Mouse (Mus musculus) spleen, embryonic (tissue): Measurements from ENCODE around the gene Fam24a.

ENCODE experiments used
- CTCF ChIA-PET: fragments of 350-600 bp; sonication (Branson Sonifier 250); formaldehyde crosslinking; loops from one replicate; lab custom pipeline; 2022; lab: Charles Lee

Fam24a gene

GRCm38 (mm10) chr7:131333564-131333963 is at the start of gene Fam24a:
TSS of gene Fam24a (plus strand) at chr7:131333864.
- CTCF ChIA-PET = no interaction called here

- CTCF ChIA-PET = no interaction called here
These were observed 36.5 kb upstream of the Fam24a start for GRCm38 (mm10) chr7:131297151-131297550.

GRCm38 (mm10) chr7:131303340-131303739 is 30.3 kb upstream of the Fam24a start:
- CTCF ChIA-PET = no interaction called here

GRCm38 (mm10) chr7:131306733-131307132 is 26.9 kb upstream of the Fam24a start:
- CTCF ChIA-PET = no interaction called here

GRCm38 (mm10) chr7:131314493-131314892 is 19.2 kb upstream of the Fam24a start:
- CTCF ChIA-PET = no interaction called here

GRCm38 (mm10) chr7:131317587-131317986 is 16.1 kb upstream of the Fam24a start:
- CTCF ChIA-PET = no interaction called here

- CTCF ChIA-PET = no interaction called here
These were observed 15.3 kb upstream of the Fam24a start for GRCm38 (mm10) chr7:131318340-131318739.

- CTCF ChIA-PET = no interaction called here
These were observed 11.5 kb upstream of the Fam24a start, which contains the start of gene Cuzd1 for GRCm38 (mm10) chr7:131322192-131322591. TSS of gene Cuzd1 (minus strand) at chr7:131322292.

GRCm38 (mm10) chr7:131327054-131327453 is 6.6 kb upstream of the Fam24a start:
- CTCF ChIA-PET = interaction anchor here (0.7 kb wide), 1 partner anchor 34 kb away, joined by 4 read pairs; no protein-coding TSS in a partner anchor

GRCm38 (mm10) chr7:131329416-131329815 is 4.2 kb upstream of the Fam24a start, which contains the start of gene Fam24b:
TSS of gene Fam24b (minus strand) at chr7:131329516.
- CTCF ChIA-PET = no interaction called here

- CTCF ChIA-PET = no interaction called here
These were observed 2.0 kb upstream of the Fam24a start for GRCm38 (mm10) chr7:131331688-131332087.

- CTCF ChIA-PET = interaction anchor here (0.5 kb wide), 1 partner anchor 1420 kb away, joined by 3 read pairs; no protein-coding TSS in a partner anchor
These were observed 3.9 kb downstream of the Fam24a start for GRCm38 (mm10) chr7:131337502-131338068.

GRCm38 (mm10) chr7:131345856-131346541 is 12.3 kb downstream of the Fam24a start:
- CTCF ChIA-PET = interaction anchor here (0.6 kb wide), 1 partner anchor 448 kb away, joined by 6 read pairs; no protein-coding TSS in a partner anchor

GRCm38 (mm10) chr7:131356105-131356504 is 22.4 kb downstream of the Fam24a start:
- CTCF ChIA-PET = no interaction called here

- CTCF ChIA-PET = no interaction called here
These were observed 28.6 kb downstream of the Fam24a start for GRCm38 (mm10) chr7:131362269-131362614.

GRCm38 (mm10) chr7:131362615-131363300 is 29.1 kb downstream of the Fam24a start, which contains the start of gene 2310057M21Rik:
TSS of gene 2310057M21Rik (minus strand) at chr7:131362759.
- CTCF ChIA-PET = interaction anchor here (1.0 kb wide), 1 partner anchor 9 kb away, joined by 5 read pairs; no protein-coding TSS in a partner anchor

- CTCF ChIA-PET = no interaction called here
These were observed 30.5 kb downstream of the Fam24a start for GRCm38 (mm10) chr7:131364131-131364530.

GRCm38 (mm10) chr7:131370648-131371469 is 37.2 kb downstream of the Fam24a start, which contains the start of gene Pstk:
TSS of gene Pstk (plus strand) at chr7:131371141.
- CTCF ChIA-PET = interaction anchor here (0.9 kb wide), 1 partner anchor 8 kb away, joined by 5 read pairs; the partner anchor contains the start of gene 2310057M21Rik

- CTCF ChIA-PET = interaction anchor here (0.7 to 0.9 kb wide), 2 partner anchors 9 to 30 kb away, joined by 4 to 5 read pairs; partner anchors contain the start of gene 2310057M21Rik
These were observed 37.8 kb downstream of the Fam24a start for GRCm38 (mm10) chr7:131371470-131371860.

GRCm38 (mm10) chr7:131371880-131372651 is 38.4 kb downstream of the Fam24a start:
- CTCF ChIA-PET = interaction anchor here (0.7 to 0.9 kb wide), 2 partner anchors 9 to 29 kb away, joined by 4 to 5 read pairs; partner anchors contain the start of gene 2310057M21Rik
